Comparison of ENCODE assay signal across 8 mouse cellular contexts in the genomic region with DNA sequence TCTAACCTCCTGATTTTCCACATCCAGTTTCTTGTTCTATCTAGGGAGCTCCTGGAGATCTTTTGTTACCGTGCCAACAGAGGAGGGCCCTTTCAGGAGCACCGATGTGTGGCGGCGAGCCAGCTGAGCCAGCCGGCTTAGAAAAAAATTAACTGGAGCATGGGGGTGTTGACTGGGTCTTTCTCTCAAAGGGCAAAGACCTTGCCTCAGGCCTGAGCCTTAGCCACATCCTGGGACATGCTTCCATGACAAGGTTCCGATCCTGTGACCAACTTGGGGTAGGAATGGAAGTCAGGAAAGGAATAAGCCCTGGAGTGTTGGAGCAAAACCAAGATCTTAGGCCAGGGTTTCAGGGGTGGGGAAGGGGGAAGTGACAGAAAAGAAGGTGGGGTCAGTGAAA. TPM values are rescaled to one million over a fixed set of nuclear protein-coding genes. Genes with fewer than 3 reads are reported as not detected.
DNase-seq lines count a peak whose midpoint lies in the region; ATAC-seq and TF ChIP-seq lines count a peak whose summit lies in the region.

No protein-coding gene starts in this region.

- no peak for DNase-seq in layer of hippocampus, adult 2 months (ENCODE audit: low spot score in 2 of 2)
- no peak for DNase-seq in layer of hippocampus, adult 9-10 months (ENCODE audit: low spot score)
- peak; percentile 47 for DNase-seq in embryonic facial prominence, embryonic 10.5 days (ENCODE audit: low spot score)
- no peak for DNase-seq in B cell, adult 2 months
- DNase-seq in frontal cortex, postnatal 14 days (ENCODE audit: low spot score in 2 of 2): no peak

- peaks cover 18% of the 10 kb centered on the region; the same call in 1 of the 2 replicates for H3K36me3 ChIP-seq in embryonic facial prominence, embryonic 10.5 days (replicated peaks)
- H3K36me3 ChIP-seq in intestine, embryonic 16.5 days (ENCODE audit: control insufficient read depth, insufficient read depth, low read length): no peaks in the 10 kb centered on the region
- H3K36me3 ChIP-seq in midbrain, embryonic 13.5 days: no peaks in the 10 kb centered on the region

- 0 out of 2 replicates have a peak overlapping the region, but pooled peaks have one; percentile 10 for H3K4me2 ChIP-seq in intestine, embryonic 16.5 days (ENCODE audit: low read depth, low read length)
- peak overlapping the region; percentile 78 for H3K4me2 ChIP-seq in midbrain, embryonic 13.5 days (replicated peaks)

- no peak overlapping the region for H3K4me3 ChIP-seq in layer of hippocampus, adult 2 months
- peak overlapping the region; percentile 81 for H3K4me3 ChIP-seq in embryonic facial prominence, embryonic 10.5 days
- H3K4me3 ChIP-seq in intestine, embryonic 16.5 days (ENCODE audit: low read length): no peak overlapping the region
- H3K4me3 ChIP-seq in midbrain, embryonic 13.5 days (replicated peaks): peak overlapping the region; percentile 83

- H3K4me1 ChIP-seq in embryonic facial prominence, embryonic 10.5 days: peaks cover 87% of the 10 kb centered on the region
- H3K4me1 ChIP-seq in intestine, embryonic 16.5 days (ENCODE audit: control insufficient read depth, insufficient read depth, low read length): peaks cover 29% of the 10 kb centered on the region
- H3K4me1 ChIP-seq in midbrain, embryonic 13.5 days (replicated peaks): peaks cover 82% of the 10 kb centered on the region

- TF ChIP-seq CTCF in layer of hippocampus, adult 2 months (conservative IDR thresholded peaks at IDR 0.05): no peak

- ATAC-seq in intestine, embryonic 16.5 days: no peak
- no peak for ATAC-seq in midbrain, embryonic 13.5 days
- ATAC-seq in megakaryocyte-erythroid progenitor cell, adult 5-6 weeks (replicated peaks; ENCODE audit: low FRiP score, low TSS enrichment, poor library complexity, severe bottlenecking): no peak

- no peaks in the 10 kb centered on the region for H3K9me3 ChIP-seq in embryonic facial prominence, embryonic 10.5 days
- H3K9me3 ChIP-seq in intestine, embryonic 16.5 days (ENCODE audit: control insufficient read depth, low read length): no peaks in the 10 kb centered on the region
- H3K9me3 ChIP-seq in midbrain, embryonic 13.5 days: no peaks in the 10 kb centered on the region

- 6% methylated on average over 6 of the region's 6 CpGs for WGBS in embryonic facial prominence, embryonic 10.5 days
- 26% methylated on average over 6 of the region's 6 CpGs for WGBS in intestine, embryonic 16.5 days
- WGBS in midbrain, embryonic 13.5 days: 5% methylated on average over 6 of the region's 6 CpGs

- peaks cover 18% of the 10 kb centered on the region for H3K27me3 ChIP-seq in embryonic facial prominence, embryonic 10.5 days (replicated peaks; ENCODE audit: low read depth, poor library complexity, severe bottlenecking)
- no peaks in the 10 kb centered on the region for H3K27me3 ChIP-seq in intestine, embryonic 16.5 days (replicated peaks; ENCODE audit: control insufficient read depth, insufficient read depth, low read length)
- no peaks in the 10 kb centered on the region for H3K27me3 ChIP-seq in midbrain, embryonic 13.5 days

- H3K27ac ChIP-seq in layer of hippocampus, adult 2 months: peak overlapping the region; percentile 18; the same call in 1 of the 2 replicates
- H3K27ac ChIP-seq in embryonic facial prominence, embryonic 10.5 days (replicated peaks): peak overlapping the region; percentile 26; the same call in 1 of the 2 replicates
- H3K27ac ChIP-seq in intestine, embryonic 16.5 days (ENCODE audit: low read length): no peak overlapping the region
- peak overlapping the region; percentile 99 for H3K27ac ChIP-seq in midbrain, embryonic 13.5 days

- H3K9ac ChIP-seq in intestine, embryonic 16.5 days (ENCODE audit: low read depth, low read length): no peak overlapping the region
- 0 out of 2 replicates have a peak overlapping the region, but pooled peaks have one; percentile 96 for H3K9ac ChIP-seq in midbrain, embryonic 13.5 days (replicated peaks)

RNA-seq across cellular contexts. Expression of a gene that starts 2.9 kb away (rescaled TPM):
- 1 to 10 TPM; 4.9 to 5.1 TPM for total RNA-seq in layer of hippocampus, adult 2 months (2021)
- polyA plus RNA-seq in embryonic facial prominence, embryonic 10.5 days (2016; fragmentation: Nextera tagmentation; extraction: Ambion mirVana): 102 and 123 TPM in 2 replicates
- polyA plus RNA-seq in intestine, embryonic 16.5 days (2015; fragmentation: Nextera tagmentation; extraction: Ambion mirVana): 28.7 and 34.0 TPM in 2 replicates
- 64.2 and 64.9 TPM in 2 replicates for polyA plus RNA-seq in midbrain, embryonic 13.5 days (2015; fragmentation: Nextera tagmentation; extraction: Ambion mirVana)
- total RNA-seq in megakaryocyte-erythroid progenitor cell, adult 5-6 weeks (2014; fragmentation: Nextera tagmentation): not detected in 2 replicates
- not detected in 2 replicates for total RNA-seq in megakaryocyte-erythroid progenitor cell, adult 5-6 weeks (2017)

Comparison
In these comparisons a context has a peak if more than half of its experiments do, and no peak if none do; other contexts are left out.
1. H3K4me3 ChIP-seq: peak in embryonic facial prominence, embryonic 10.5 days (single experiment) and midbrain, embryonic 13.5 days (single experiment); none in layer of hippocampus, adult 2 months (single experiment) and intestine, embryonic 16.5 days (single experiment).